Mouse (Mus musculus) adrenal gland, postnatal 14 days (tissue): ENCODE results near the gene Jak3. TPM values are rescaled to one million over a fixed set of nuclear protein-coding genes. Genes with fewer than 3 reads are reported as not detected.
A peak's percentile ranks its signal among the peaks of the same experiment; 100 is the strongest.
"Not testable (repeated sequence)": the region's sequence is repeated elsewhere in the genome, so short reads cannot be mapped to it uniquely, and the experiment has no call there.

Source experiments
- DNase-seq: peaks from one replicate; pipeline ENCODE4 v3.0.0; 2021; ENCODE audit warnings: mixed read lengths
- total RNA-seq: library from RNA; stranded (reverse); gene quantifications from 2 replicates; pipeline ENCODE4 v1.2.3, GENCODE M21; 2021

Jak3 gene
- total RNA-seq, 1 experiment from 2014 or later: 17.4 TPM

DNA sequence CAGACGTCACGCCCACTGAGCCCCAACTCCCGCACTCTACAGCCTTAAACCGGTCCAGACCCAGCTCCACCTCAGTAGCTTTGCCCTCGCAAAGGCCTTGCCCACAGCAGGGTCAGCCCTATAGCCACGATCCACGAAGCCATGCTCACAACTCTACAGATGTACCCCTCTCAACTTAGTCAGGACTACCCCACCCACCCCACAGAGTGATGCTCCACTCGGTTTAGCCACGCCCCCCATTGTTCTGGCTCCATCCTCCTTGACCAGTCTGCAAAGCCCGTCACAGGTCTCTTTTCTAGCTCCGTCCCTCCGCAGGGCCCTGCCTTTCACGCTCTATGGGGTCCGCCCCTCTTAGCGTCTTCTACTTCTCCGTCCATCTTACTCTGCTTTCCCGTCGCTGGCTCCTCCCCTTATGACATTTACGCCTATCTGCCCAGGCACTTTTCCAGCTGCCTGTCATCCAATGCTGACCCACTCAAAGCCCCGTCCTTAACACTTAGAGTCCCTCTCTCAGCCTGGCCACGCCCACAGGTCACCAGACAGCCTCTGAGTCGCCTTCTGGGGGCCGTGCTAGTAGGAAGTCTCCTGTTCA, 10.1 kb downstream of the Jak3 start:
- no peak for DNase-seq

GRCm38 (mm10) chr8:71687616-71688015, 11.5 kb downstream of the Jak3 start:
- DNase-seq: no peak

DNA sequence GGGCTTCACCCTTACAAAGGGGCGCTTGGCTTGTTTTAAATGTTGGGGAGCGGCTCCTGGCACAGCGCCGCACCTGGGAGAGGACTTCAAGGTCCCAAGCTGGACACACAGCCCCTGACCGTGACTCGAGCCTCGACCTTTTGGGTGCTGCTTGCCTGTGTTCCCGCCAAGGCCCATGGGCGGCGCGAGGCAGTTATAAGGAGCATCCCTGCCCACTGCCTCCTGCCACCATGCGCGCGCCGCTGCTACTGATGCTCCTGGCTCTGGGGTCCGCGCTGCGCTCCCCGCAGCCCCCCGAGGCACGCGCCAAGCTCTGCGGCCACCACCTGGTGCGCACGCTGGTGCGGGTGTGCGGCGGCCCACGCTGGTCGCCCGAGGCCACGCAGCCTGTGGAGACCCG, 12.9 kb downstream of the Jak3 start, which contains the start of gene Insl3:
Gene Insl3 (plus strand): TSS at position 187 of the 400 bp plus-strand sequence.
- DNase-seq: no peak

DNA sequence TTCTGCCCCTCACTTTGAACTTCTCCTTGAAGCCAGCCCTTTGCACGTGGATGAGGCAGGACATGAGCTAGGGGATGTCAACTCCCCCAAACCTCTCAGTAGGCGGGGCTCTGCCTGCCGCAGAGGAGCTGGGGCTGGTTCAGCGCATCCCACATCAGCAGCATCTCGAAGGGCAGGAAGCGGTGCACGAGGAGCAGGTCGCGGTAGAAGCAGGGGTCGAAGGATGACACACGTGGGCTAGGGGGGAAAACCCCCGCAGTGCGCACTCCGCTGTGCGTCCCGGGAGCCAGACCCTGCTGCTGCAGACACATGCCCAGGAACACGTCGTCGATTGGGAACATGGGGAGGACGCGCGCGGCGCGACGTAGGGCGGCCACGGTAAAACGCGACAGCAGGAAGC, 16.4 kb downstream of the Jak3 start:
- no peak for DNase-seq

DNA sequence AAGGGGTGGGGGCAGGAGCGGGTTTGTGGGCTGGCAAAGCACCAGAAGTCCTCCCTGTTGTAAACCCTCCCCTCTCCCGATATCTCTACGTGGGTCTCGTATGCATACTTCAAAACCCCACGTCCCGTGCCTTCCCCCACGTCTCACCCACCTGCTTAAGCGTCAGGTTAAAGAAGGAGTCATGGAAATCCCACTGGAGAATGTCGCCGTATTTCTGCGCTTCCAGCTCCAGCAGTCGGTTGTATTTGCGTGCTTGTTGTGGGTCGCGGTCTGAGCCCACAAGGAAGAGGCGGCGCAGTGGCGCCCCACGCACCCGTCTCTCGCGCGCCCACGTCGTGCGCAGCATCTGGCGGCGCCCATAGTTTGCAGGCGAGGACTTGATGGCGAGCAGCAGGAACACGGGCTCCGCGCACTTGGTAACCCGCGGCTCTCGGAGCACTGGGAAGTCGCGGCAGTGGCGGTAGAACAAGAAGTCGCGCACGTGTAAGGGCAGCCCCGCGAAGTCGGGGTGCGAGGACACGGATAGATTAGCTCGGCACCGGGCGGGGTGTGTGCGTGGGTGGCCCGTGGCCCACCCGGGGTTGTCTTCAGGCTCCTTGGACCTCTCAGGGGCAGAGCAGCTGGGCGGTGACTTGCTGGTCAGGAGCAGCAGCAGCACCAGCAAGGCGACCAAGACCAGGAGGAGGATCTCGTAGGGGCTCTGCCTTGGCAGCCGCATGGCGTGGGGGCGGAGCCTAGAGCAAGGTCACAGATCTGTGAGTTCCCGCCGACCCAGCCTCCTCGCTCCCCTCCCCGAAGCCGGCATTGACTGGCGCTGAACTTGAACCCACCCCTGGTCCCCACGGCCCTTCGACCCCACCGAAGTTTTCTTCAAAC, 17.3 kb downstream of the Jak3 start:
- no peak for DNase-seq

GRCm38 (mm10) chr8:71695456-71695855, 19.4 kb downstream of the Jak3 start:
- DNase-seq: not testable (repeated sequence)

GRCm38 (mm10) chr8:71700493-71701269, 24.6 kb downstream of the Jak3 start:
- no peak for DNase-seq

DNA sequence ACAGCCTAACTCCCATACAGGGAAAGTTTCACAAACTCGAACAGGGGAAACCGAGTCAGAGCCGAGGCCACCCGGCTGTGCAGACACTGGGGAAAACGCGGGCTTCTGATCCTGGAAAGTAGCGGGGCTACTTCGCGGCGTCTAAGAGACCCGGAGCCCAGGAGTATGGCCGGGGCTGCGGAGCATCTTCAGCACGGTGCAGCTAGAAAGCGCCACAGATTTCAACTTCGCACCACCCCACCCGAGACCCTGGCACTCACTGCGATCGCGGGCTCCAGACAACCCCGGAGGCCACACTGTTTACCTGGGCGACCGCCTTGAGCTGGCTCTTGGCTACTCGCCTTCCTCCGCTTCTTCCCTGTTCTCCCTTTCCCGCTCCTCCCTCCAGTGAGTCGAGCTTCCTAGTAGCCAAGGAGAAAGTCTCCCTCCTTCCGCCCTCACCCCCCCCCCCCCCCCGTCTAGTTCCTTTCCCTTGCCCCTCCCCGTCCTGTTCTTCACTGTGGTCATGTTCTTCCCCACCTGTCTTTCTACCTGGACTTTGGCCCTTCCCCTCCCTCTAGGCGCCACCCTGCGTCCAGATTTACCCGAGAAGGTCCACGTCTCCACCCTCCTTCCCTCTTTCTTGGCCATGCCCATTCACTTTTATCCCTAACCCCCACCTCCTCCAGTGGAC, 25.5 kb downstream of the Jak3 start, which contains the start of gene B3gnt3:
Gene B3gnt3 (minus strand): TSS at position 376 of the 673 bp plus-strand sequence.
- no peak for DNase-seq

GRCm38 (mm10) chr8:71702087-71702432, 26.0 kb downstream of the Jak3 start:
- DNase-seq: no peak

GRCm38 (mm10) chr8:71702923-71703322, 26.8 kb downstream of the Jak3 start:
- no peak for DNase-seq

- DNase-seq: not testable (repeated sequence)
Observed at GRCm38 (mm10) chr8:71703400-71703799, 27.3 kb downstream of the Jak3 start.

- peak; percentile 75 for DNase-seq
Observed at GRCm38 (mm10) chr8:71707874-71708273, 31.8 kb downstream of the Jak3 start.

GRCm38 (mm10) chr8:71709134-71709799, 33.2 kb downstream of the Jak3 start:
- no peak for DNase-seq

DNA sequence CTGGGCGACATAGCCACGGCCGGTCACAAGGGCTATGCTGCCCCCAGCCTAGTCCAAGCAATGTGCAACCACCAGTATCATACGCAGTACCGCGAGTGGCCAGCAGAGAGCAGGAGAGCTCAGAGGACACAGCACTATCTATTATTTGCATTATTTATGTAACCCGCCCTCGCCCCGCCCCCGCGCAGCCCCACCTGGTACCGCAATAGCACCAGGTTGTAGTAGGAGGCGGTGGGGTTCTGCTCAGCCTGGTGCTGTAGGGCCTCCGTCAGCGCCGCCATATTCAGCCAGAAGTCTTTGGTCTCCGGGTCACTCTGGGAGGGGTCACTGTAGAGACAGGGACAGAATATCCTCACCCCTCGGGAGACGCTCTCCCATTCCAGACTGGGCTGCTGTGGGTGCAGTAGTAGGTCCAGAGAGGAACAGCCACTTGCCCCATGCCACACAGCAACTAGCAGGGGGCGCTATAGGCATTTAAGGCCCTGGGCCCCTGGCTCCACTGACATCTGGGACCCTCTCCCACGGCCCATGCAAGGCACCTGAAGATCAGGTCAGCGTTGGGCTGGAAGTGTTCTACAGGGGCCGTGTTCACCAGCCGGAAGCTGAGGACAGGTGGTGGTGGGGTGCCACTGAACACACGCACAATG, 33.8 kb downstream of the Jak3 start:
- peak; percentile 86 for DNase-seq

DNA sequence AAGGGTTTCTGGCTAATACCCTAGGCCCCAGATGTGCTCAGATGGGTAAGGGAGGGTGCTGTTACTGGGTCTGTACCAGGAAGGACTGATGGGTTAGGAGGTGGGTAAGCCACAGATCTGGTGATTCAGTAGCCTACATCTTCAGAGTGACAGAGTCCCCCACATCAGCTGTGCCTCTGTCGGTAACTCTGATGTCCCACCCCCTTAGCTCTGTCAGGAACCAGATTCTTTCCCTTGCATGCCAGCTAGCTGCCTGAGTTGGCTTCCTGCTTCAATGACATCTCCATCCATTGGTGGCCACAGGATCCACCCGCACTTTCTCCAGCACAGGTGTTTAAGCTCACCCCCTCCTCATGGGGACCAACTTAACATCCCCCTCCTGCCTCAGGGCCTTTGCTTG, 35.5 kb downstream of the Jak3 start:
- no peak for DNase-seq

DNA sequence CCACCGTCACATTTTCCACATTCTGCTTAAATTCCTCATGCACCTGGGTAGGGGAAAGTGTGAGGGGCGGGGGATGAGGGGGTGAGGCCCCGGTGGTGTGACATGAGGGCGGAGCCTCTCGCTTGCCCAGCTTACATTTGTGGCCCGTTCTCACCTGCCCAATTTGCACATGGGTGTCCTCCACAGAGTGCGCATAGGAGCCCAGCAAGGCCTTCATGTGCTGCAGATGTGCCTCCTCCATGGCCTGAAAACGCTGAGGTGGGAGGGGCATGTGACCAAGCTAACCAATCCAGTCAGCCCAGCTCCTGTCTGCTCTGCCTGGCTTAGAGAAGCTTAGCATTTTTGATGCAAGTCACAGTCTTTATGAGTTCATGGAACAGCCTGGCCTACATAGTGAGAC, 39.4 kb downstream of the Jak3 start:
- DNase-seq: no peak

DNA sequence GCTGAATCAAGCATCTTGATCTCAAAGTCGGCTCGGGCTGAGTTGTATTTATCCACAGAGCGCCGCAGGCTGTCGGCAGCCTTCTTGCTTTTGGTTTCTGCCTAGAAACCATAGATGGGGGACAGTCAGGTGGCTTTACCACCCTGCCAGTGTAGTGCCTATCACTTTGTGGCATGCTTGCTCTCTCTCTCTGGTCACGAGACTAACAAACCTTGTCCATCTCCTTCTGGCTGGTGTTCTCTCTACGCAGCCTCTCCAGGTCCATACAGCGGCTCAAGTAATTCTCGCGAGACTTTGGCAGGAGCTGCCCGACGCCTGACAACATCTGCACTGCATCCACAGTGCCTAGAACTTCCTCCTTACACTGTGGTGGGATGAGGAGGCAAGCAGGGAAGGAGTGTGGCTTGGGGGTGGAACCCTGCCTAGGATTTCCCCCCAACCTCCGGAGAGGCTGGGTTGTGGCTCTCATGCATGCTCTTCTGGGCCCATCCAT, 40.5 kb downstream of the Jak3 start:
- DNase-seq: no peak

- peak; percentile 42 for DNase-seq
Observed at GRCm38 (mm10) chr8:71717096-71717495, 41.0 kb downstream of the Jak3 start.

GRCm38 (mm10) chr8:71718252-71718651, 42.2 kb downstream of the Jak3 start:
- DNase-seq: no peak

DNA sequence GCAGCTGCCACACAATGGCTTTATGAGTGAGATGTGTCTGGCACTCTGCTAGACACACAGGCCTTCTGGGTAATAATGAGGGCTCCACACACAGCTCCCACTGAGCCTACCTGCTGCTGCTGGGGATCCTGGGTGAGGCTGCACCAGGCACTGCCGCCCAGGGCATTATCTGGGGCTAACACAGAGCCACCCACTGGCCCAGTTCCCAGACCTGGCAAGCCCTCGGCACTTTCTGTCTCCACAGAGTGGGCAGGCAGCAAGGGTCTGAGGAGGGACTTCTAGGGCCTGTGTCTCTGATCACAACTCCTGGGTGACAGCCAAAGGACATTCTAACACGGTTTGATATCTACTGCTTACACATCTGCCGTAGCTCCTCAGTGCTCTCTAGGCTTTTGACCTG, 43.1 kb downstream of the Jak3 start:
- no peak for DNase-seq

GRCm38 (mm10) chr8:71719928-71720457, 43.9 kb downstream of the Jak3 start:
- no peak for DNase-seq
